Mouse (Mus musculus): ENCODE data around the gene Dip2b. TPM values are rescaled to one million over a fixed set of nuclear protein-coding genes. Genes with fewer than 3 reads are reported as not detected.

The Dip2b gene
- polyA plus RNA-seq, 1 experiment from 2014 or later, result 14.3 TPM

DNA sequence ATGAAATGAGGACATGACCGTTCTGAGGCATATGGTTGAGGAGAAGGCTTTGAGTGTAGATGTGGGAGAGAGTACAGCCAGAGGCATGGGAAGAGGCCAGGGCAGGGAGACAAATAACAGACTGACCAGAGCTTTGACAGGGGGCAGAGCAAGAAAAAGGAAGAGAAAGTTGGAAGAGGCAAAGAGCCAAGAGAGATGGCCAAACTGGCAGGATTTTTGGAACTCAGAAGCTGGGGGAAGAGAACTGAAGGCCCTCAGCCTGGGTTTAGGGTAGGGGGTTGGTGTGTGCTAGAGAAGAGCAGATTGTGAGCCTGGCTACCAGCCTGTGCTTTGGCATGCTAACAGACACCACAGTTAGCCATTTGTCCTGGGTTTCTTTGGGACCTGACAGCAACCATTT is 187.4 kb downstream of the Dip2b start:
- Histone ChIP-seq H3K4me2 (no peak overlapping the region), H3K27me3 (no peaks in the 10 kb centered on the region), H3K36me3 (peaks cover 20% of the 10 kb centered on the region; the same call in 1 of the 2 replicates), H3K4me1 (replicated peaks) (peaks cover 14% of the 10 kb centered on the region), H3K9me3 (peaks cover 18% of the 10 kb centered on the region), H3K27ac (no peak overlapping the region), H3K4me3 (replicated peaks) (no peak overlapping the region), H3K9ac (replicated peaks) (no peak overlapping the region)
- ATAC-seq (ENCODE audit: insufficient number of reproducible peaks, insufficient read depth, low FRiP score, low TSS enrichment, low read depth), result no peak
- 98% methylated on average over 1 of the region's 1 CpGs for WGBS

DNA sequence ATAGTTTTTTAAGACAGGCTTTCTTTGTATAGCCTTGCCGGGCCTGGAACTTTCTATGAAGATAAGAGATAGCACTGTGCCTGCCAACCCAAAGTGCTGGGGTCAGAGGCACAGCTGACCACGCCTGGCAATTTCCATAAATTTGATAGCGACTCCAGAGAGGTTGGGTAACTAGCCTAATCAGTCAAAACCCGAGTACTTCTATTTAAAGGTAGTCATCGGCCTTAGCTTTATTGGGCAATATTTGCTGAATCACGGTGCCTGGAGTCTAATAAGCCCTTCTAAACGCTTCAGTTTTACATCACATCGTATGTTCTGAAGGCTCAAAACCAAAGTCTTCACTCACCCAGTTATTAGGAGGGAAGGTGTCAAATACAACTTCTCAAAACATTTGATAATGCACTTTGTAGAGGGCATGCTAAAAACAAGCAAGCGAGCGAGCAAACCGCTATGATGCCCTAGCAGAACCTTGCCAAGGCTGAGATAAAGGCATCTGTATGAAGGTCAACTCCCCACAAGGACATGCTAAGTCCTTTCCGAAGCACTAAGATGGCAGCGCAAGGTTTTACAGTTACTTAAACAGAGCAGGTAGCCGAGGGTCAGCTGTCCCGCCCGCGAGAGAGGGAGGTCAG is 188.7 kb downstream of the Dip2b start:
- no peak for ATAC-seq (ENCODE audit: insufficient number of reproducible peaks, insufficient read depth, low FRiP score, low TSS enrichment, low read depth)
- WGBS, result 6% methylated on average over 17 of the region's 17 CpGs
- H3K4me1 ChIP-seq (replicated peaks), result peaks cover 14% of the 10 kb centered on the region

DNA sequence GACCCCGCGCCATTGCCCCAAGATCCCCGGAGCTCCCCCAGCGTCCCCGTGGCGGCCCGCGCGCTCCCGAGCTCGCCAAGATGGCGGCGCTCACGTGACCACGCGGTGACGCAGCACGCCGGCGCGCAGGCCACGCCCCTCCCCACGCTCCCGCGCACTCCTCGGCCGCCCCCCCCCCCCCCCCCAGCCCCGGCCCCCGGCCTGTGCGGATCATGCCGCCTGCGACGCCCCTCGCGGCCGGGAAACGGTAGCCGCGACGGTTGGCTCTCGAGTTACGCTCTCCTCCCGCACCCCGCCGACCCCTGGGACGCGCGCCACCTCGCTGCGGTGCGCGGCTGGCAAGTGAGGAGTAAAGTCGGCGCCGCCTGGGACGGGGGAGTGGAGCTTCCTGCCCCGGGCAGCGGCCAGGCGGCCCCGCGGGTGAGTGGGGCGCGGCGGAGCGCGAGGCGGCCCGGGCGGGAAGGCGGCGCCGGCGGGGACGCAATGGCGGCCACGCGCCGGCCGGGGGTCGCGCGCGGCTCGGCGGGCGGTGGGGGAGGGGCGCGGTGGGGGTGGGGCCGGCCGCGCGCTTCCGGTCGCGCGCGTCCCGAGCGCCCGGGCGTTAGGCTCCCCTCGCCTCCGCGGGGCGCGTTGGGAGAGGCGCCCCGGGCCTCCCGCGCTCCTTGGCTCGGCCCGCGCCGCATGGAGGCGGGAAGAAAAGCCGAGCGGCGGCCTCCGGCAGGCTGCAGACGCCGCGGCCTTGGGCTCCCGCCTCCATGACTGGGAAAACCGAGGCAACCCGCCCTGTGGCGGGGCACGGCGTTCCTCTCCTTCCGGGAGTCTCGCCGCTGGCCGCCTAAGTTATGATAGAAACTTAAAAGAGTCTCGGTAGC is 189.4 kb downstream of the Dip2b start, which contains the start of gene Atf1:
TSS of gene Atf1 (plus strand) at position 157 of the 872 bp plus-strand sequence.
- Histone ChIP-seq H3K27me3 (no peaks in the 10 kb centered on the region), H3K36me3 (peaks cover 24% of the 10 kb centered on the region), H3K9ac (replicated peaks) (peak within 1 kb of the TSS; percentile 99), H3K4me3 (replicated peaks) (peak within 1 kb of the TSS; percentile 83), H3K4me2 (peak within 1 kb of the TSS; percentile 77), H3K4me1 (replicated peaks) (peaks cover 14% of the 10 kb centered on the region), H3K27ac (peak within 1 kb of the TSS; percentile 100), H3K9me3 (peaks cover 12% of the 10 kb centered on the region)
- under 1% methylated on average over 88 of the region's 133 CpGs for WGBS
- ATAC-seq (ENCODE audit: insufficient number of reproducible peaks, insufficient read depth, low FRiP score, low TSS enrichment, low read depth), result peak; percentile 72

More for the DNA sequence above, 188.7 kb downstream of the Dip2b start:
- H3K4me3 ChIP-seq (replicated peaks), result peak overlapping the region; percentile 83
- no peaks in the 10 kb centered on the region for H3K27me3 ChIP-seq
- peaks cover 20% of the 10 kb centered on the region; the same call in 1 of the 2 replicates for H3K36me3 ChIP-seq
- peaks cover 18% of the 10 kb centered on the region for H3K9me3 ChIP-seq
- peak overlapping the region; percentile 100 for H3K27ac ChIP-seq
- H3K9ac ChIP-seq (replicated peaks), result peak overlapping the region; percentile 99
- peak overlapping the region; percentile 77 for H3K4me2 ChIP-seq

DNA sequence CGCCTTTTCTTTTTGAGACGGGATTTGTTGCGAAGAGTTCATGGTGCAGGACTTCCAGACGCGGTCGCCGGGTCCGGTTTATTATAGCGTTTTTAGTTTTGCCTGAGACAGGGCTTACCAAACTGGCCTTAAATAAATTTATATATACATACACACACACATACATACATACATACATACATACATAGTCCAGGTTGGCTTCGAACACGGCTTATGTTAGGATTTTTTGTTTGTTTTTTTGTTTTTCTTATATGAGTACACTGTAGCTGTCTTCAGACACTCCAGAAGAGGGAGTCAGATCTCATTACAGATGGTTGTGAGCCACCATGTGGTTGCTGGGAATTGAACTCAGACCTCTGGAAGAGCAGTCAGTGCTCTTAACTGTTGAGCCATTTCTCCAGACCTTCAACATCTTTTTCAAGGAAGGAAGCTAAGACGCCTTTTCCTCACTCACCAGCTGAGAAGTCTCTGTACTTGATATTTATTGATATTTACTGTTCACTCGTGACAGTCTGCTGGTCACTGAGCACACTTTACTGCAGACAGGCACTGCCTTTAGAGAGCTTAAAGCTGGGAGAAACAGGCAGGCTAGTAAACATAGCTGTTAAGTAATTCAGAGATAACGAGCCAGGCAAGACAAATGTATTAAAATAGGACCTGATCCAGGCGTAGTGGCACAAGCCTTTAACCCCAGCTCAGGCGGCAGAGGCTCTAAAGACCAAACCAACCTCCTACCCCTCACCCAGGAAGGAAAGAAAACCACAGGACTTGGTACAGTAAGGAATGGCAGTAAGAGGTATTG is 190.3 kb downstream of the Dip2b start:
- Histone ChIP-seq H3K4me1 (replicated peaks) (peaks cover 14% of the 10 kb centered on the region), H3K4me2 (peak overlapping the region; percentile 77), H3K9ac (replicated peaks) (peak overlapping the region; percentile 99), H3K9me3 (peaks cover 4% of the 10 kb centered on the region), H3K36me3 (peaks cover 25% of the 10 kb centered on the region), H3K27me3 (no peaks in the 10 kb centered on the region), H3K4me3 (replicated peaks) (peak overlapping the region; percentile 83), H3K27ac (peak overlapping the region; percentile 100)
- WGBS, result 12% methylated on average over 16 of the region's 16 CpGs
- ATAC-seq (ENCODE audit: insufficient number of reproducible peaks, insufficient read depth, low FRiP score, low TSS enrichment, low read depth), result no peak

DNA sequence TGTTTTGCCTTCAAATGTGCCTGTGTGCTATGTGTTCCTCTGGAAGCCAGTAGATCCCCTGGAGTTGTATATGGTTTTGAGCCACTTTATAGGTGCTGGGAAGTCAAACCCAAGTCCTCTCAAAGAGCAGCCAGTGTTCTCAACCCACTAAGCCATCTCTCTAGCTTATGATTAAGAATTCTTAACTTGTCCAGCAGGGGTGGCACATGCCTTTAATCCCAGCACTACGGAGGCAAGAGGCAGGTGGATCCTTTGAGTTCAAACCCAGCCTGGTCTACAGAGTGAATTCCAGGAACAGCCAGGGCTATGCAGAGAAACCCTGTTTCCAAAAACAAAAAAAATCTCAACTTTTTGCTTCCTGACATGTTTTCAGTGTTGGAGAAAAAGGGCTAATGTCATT is 192.2 kb downstream of the Dip2b start:
- 86% methylated on average over 1 of the region's 1 CpGs for WGBS

DNA sequence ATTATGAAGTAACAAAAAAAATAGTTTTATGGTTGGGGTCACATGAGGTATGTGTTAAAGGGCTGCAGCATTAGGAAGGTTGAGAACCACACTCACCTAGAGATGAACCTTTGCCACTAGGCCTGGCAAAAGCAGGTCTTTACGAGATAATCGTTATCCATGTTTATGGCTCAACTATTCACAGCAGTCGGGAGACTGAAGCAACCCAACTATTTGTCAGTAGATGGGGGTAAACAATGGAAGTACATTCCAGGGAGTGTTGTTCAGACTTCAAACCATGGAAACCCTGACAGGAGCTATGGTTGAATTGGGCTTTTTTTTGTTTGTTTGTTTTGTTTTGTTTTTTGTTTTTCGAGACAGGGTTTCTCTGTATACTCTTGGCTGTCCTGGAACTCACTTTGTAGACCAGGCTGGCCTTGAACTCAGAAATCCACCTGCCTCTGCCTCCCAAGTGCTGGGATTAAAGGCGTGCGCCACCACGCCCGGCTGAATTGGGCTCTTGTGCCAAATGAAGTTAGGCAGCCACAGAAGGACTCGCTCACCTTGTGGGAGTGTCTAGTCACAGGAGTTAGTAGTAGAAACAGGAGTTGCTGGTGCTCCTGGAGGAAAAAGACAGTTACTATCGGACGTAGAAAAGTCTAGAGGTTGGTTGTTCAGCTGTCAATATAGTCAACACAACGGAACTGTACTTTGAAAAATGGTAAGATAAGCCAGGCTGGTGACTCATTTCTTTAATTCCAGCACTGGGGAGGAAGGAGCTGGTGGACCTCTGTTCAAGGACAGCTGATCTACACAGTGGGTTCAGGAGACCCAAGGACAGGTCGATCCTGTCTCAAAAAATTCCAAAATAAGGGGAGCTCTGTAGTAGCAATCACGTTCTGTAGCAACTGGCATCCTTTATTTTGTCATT is 193.4 kb downstream of the Dip2b start:
- Histone ChIP-seq H3K4me1 (replicated peaks) (peaks cover 12% of the 10 kb centered on the region), H3K4me2 (no peak overlapping the region), H3K9ac (replicated peaks) (no peak overlapping the region), H3K4me3 (replicated peaks) (no peak overlapping the region), H3K27me3 (no peaks in the 10 kb centered on the region), H3K36me3 (peaks cover 42% of the 10 kb centered on the region), H3K27ac (no peak overlapping the region), H3K9me3 (no peaks in the 10 kb centered on the region)
- WGBS, result 85% methylated on average over 14 of the region's 14 CpGs
- ATAC-seq (ENCODE audit: insufficient number of reproducible peaks, insufficient read depth, low FRiP score, low TSS enrichment, low read depth), result no peak

More for the DNA sequence above, 192.2 kb downstream of the Dip2b start:
- H3K27me3 ChIP-seq, result no peaks in the 10 kb centered on the region
- H3K36me3 ChIP-seq, result peaks cover 33% of the 10 kb centered on the region
- H3K4me1 ChIP-seq (replicated peaks), result peaks cover 14% of the 10 kb centered on the region
- H3K9ac ChIP-seq (replicated peaks), result no peak overlapping the region
- H3K4me2 ChIP-seq, result no peak overlapping the region
- H3K27ac ChIP-seq, result no peak overlapping the region
- ATAC-seq (ENCODE audit: insufficient number of reproducible peaks, insufficient read depth, low FRiP score, low TSS enrichment, low read depth), result no peak
- no peaks in the 10 kb centered on the region for H3K9me3 ChIP-seq
- no peak overlapping the region for H3K4me3 ChIP-seq (replicated peaks)

DNA sequence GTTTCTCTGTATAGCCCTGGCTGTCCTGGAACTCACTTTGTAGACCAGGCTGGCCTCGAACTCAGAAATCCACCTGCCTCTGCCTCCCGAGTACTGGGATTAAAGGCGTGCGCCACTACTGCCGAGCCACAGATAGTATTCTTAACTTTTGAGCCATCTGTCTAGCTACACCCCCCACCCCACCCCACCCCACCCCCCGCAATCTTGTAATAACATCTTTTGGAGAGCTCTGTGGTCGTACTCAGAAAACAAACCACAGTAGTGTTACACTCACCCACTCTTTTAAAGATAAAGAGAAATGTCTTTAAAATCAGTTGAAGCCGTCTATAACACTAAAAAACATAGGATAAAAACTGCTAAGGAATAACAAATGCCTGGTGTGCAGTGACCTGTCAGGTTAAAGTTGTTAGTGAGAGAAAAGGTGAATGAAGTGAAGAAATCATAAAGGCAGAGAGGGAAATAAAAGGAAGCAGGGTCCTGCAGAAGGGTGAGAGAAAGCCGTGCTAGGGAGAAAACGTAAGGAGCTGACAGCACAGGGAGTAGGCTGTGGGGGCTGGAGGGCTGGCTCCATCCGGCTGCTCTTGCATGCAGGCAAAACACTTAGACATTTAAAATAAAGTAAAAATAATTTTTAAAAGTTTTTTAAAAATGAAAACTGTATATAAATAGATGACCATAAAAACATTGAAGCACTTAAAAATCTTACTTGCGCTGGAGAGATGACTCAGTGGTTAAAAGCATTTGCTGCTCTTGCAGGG is 196.9 kb downstream of the Dip2b start:
- H3K4me3 ChIP-seq (replicated peaks), result no peak overlapping the region
- no peak overlapping the region for H3K27ac ChIP-seq
- no peaks in the 10 kb centered on the region for H3K9me3 ChIP-seq
- peaks cover 75% of the 10 kb centered on the region for H3K36me3 ChIP-seq
- ATAC-seq (ENCODE audit: insufficient number of reproducible peaks, insufficient read depth, low FRiP score, low TSS enrichment, low read depth), result no peak
- no peak overlapping the region for H3K4me2 ChIP-seq
- H3K9ac ChIP-seq (replicated peaks), result no peak overlapping the region
- 93% methylated on average over 12 of the region's 12 CpGs for WGBS
- H3K27me3 ChIP-seq, result no peaks in the 10 kb centered on the region
- no peaks in the 10 kb centered on the region for H3K4me1 ChIP-seq (replicated peaks)

DNA sequence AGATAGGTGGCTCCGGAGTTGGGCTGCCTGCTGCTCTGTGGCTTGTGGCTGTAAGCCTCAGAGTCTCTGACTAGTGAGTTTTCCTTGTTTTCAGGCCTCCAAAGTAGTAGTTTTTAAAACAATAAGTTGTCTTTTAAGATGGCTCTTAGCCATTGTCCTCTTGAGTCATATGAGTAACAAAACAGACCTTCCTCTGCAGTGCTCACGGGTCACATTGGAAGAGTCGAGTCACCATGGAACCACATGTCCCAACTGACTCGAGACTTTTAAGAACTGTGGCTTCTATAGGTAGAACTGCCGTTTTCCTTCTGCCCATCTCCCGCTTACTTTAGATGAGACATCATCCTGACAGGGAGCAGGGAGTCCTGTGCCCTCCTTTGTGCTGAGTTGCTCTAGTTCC is 198.5 kb downstream of the Dip2b start:
- H3K9me3 ChIP-seq, result no peaks in the 10 kb centered on the region
- WGBS, result 93% methylated on average over 6 of the region's 6 CpGs
- no peak for ATAC-seq (ENCODE audit: insufficient number of reproducible peaks, insufficient read depth, low FRiP score, low TSS enrichment, low read depth)
- no peaks in the 10 kb centered on the region for H3K27me3 ChIP-seq
- H3K36me3 ChIP-seq, result peaks cover 91% of the 10 kb centered on the region
- no peak overlapping the region for H3K4me2 ChIP-seq
- H3K4me1 ChIP-seq (replicated peaks), result no peaks in the 10 kb centered on the region
- H3K9ac ChIP-seq (replicated peaks), result no peak overlapping the region
- no peak overlapping the region for H3K4me3 ChIP-seq (replicated peaks)
- no peak overlapping the region for H3K27ac ChIP-seq

DNA sequence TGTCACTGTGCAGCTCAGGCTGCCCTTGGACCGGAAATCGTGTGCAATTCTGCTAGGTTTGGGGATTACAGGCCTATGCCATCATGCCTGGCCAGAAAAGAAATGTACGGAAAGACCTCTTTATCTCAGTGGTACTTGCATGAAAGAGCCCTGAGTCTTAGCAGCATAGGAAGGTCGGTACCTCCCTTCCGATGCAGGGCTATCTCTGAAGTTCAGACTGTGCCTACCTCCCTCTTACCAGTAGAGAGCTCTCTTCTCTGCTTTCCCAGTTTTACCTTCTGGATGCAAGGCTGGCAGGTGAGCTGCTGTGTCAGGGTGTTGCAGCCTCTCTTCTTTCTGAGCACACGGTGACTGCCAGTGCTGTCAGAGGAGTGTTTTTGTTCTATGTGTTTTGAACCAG is 203.3 kb downstream of the Dip2b start:
- H3K4me3 ChIP-seq (replicated peaks), result no peak overlapping the region
- no peak for ATAC-seq (ENCODE audit: insufficient number of reproducible peaks, insufficient read depth, low FRiP score, low TSS enrichment, low read depth)
- no peak overlapping the region for H3K9ac ChIP-seq (replicated peaks)
- H3K27ac ChIP-seq, result no peak overlapping the region
- H3K36me3 ChIP-seq, result peaks cover 96% of the 10 kb centered on the region
- H3K27me3 ChIP-seq, result no peaks in the 10 kb centered on the region
- no peaks in the 10 kb centered on the region for H3K4me1 ChIP-seq (replicated peaks)
- H3K9me3 ChIP-seq, result no peaks in the 10 kb centered on the region
- no peak overlapping the region for H3K4me2 ChIP-seq
- 94% methylated on average over 6 of the region's 6 CpGs for WGBS

DNA sequence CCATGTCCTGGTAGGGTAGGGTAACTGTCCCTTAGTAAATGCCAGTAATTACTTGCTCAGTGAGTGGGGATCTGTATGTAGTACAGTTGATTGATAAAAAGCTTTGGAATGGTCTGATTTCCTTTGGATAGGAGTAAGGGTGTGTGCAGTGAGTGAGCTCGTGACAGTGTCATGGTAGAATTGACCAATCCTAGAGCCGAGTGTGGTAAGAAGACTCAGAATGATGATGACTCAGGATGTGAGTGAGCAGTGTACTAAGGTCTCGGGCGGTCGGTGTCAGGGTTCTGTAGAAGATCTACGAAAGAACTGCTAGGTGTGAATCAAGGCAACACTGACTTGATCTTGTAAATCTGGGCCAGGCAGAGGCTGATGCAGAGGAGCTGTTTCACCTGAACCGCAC is 207.5 kb downstream of the Dip2b start:
- Histone ChIP-seq H3K27me3 (no peaks in the 10 kb centered on the region), H3K4me1 (replicated peaks) (no peaks in the 10 kb centered on the region), H3K36me3 (peaks cover 98% of the 10 kb centered on the region), H3K4me3 (replicated peaks) (no peak overlapping the region), H3K27ac (no peak overlapping the region), H3K4me2 (no peak overlapping the region), H3K9me3 (no peaks in the 10 kb centered on the region), H3K9ac (replicated peaks) (no peak overlapping the region)
- ATAC-seq (ENCODE audit: insufficient number of reproducible peaks, insufficient read depth, low FRiP score, low TSS enrichment, low read depth), result no peak
- 96% methylated on average over 7 of the region's 7 CpGs for WGBS

Measured in limb, embryonic 12.5 days (tissue).